Mouse (Mus musculus) thymus, postnatal 36 days (tissue): ENCODE measurements around the gene Mrpl47.
"Not testable (repeated sequence)": the region's sequence is repeated elsewhere in the genome, so short reads cannot be mapped to it uniquely, and the experiment has no call there.

Experiments used
- DNase-seq, 2 experiments: peaks; one replicate each; pipeline ENCODE4 v3.0.0; 2022; ENCODE audit warnings: mixed read lengths in 2 of 2

Gene Mrpl47

GRCm38 (mm10) chr3:32737172-32737655 is at the start of gene Mrpl47:
Mrpl47 (minus strand) TSS chr3:32737605.
- no peak for DNase-seq

GRCm38 (mm10) chr3:32770781-32771180 is 33.4 kb upstream of the Mrpl47 start:
- DNase-seq, result no peak

GRCm38 (mm10) chr3:32763902-32764301 is 26.5 kb upstream of the Mrpl47 start:
- DNase-seq, result no peak

- no peak for DNase-seq
Observed at GRCm38 (mm10) chr3:32762962-32763361, 25.6 kb upstream of the Mrpl47 start.

- no peak for DNase-seq
Observed at GRCm38 (mm10) chr3:32759212-32759611, 21.8 kb upstream of the Mrpl47 start.

GRCm38 (mm10) chr3:32754384-32754915 is 17.0 kb upstream of the Mrpl47 start:
- no peak for DNase-seq

GRCm38 (mm10) chr3:32749820-32750579 is 12.6 kb upstream of the Mrpl47 start:
- DNase-seq, result no peak

- DNase-seq, result no peak
Observed at GRCm38 (mm10) chr3:32748384-32748783, 11.0 kb upstream of the Mrpl47 start.

GRCm38 (mm10) chr3:32745426-32745825 is 8.0 kb upstream of the Mrpl47 start:
- DNase-seq, result not testable (repeated sequence)

- no peak for DNase-seq
Observed at GRCm38 (mm10) chr3:32745001-32745400, 7.6 kb upstream of the Mrpl47 start.

- DNase-seq, result no peak
Observed at GRCm38 (mm10) chr3:32742276-32742780, 4.9 kb upstream of the Mrpl47 start.

GRCm38 (mm10) chr3:32738549-32738948 is 1.1 kb upstream of the Mrpl47 start:
- DNase-seq, result no peak

- DNase-seq, result peak; percentile 97
Observed at GRCm38 (mm10) chr3:32736244-32737171, 897 bp downstream of the Mrpl47 start, which contains the start of gene Ndufb5. Ndufb5 (plus strand) TSS chr3:32736990.

- no peak for DNase-seq
Observed at GRCm38 (mm10) chr3:32727861-32728260, 9.5 kb downstream of the Mrpl47 start.

GRCm38 (mm10) chr3:32725951-32726350 is 11.5 kb downstream of the Mrpl47 start:
- DNase-seq, result no peak

GRCm38 (mm10) chr3:32724191-32724590 is 13.2 kb downstream of the Mrpl47 start:
- DNase-seq, result no peak

GRCm38 (mm10) chr3:32718271-32718670 is 19.1 kb downstream of the Mrpl47 start:
- no peak for DNase-seq

GRCm38 (mm10) chr3:32717403-32717802 is 20.0 kb downstream of the Mrpl47 start:
- not testable (repeated sequence) for DNase-seq

GRCm38 (mm10) chr3:32713711-32714110 is 23.7 kb downstream of the Mrpl47 start:
- DNase-seq, result no peak

GRCm38 (mm10) chr3:32709388-32709787 is 28.0 kb downstream of the Mrpl47 start:
- no peak for DNase-seq

- DNase-seq, result peak; percentile 98 to 99
Observed at GRCm38 (mm10) chr3:32708368-32709231, 28.8 kb downstream of the Mrpl47 start.

- DNase-seq, result no peak
Observed at GRCm38 (mm10) chr3:32708052-32708367, 29.4 kb downstream of the Mrpl47 start.
